Mouse (Mus musculus) yolk sac, embryonic 10.5 days (tissue): Measurements from ENCODE around the gene Fbxo2.
A peak's percentile ranks its signal among the peaks of the same experiment; 100 is the strongest.
"Not testable (repeated sequence)": the region's sequence is repeated elsewhere in the genome, so short reads cannot be mapped to it uniquely, and the experiment has no call there.

Experiments
- DNase-seq: peaks from one replicate; pipeline ENCODE4 v3.0.0-alpha.2; 2017; ENCODE audit warnings: low spot score

The Fbxo2 gene

DNA sequence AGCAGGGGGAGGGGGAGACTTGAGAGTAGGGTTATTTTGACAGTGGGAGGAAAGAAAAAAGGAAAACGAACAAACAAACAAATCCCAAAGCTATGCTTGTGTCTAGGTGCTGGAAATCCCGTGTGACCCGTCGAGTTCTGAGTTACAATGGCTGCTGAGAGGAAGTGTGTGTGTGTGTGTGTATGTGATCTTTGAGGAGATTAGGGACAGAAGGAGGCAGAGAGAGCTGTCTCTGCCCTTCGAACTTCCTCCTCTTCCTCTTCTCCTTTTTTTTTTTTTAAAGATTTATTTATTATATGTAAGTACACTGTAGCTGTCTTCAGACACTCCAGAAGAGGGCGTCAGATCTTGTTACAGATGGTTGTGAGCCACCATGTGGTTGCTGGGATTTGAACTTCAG is 16.2 kb downstream of the Fbxo2 start:
- not testable (repeated sequence) for DNase-seq

DNA sequence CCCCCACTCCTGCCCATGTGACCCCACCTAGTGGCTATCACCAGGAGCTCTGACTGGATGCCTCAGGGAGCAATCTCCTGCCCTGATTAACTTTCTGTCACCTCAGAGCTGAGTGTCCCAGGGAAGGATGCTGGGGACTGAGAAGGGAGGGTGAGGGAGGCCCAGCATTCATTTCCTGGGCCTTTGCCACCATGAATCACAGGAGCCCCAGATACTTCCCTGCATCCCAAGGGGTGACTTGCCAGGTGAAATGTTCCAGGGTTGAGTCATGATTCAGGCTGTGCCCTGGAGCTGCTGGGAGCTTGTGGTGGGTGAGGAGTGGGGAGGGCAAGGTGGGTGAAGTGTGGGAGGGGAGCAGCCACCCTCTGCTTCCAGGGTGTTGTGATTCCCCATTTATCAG is 17.3 kb downstream of the Fbxo2 start:
- no peak for DNase-seq

DNA sequence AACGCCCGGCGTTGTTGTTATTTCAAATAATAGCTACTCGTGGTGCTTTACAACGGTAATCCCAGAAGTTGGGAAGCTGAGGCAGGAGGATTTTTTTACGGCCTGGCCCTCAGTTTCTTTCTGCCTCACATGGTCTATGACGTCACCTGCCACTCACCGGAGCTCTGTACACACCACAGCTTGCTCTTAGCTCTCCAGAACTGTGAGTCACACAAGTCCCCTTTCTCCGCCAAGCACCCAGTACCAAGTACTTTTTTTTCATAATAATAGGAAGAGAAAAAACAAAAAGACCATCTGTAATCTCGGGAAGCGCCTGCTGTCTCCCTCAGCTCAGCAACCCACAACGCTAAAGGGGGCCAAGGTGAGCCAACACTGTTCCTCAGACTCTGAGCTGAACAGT is 21.1 kb downstream of the Fbxo2 start:
- DNase-seq: no peak

DNA sequence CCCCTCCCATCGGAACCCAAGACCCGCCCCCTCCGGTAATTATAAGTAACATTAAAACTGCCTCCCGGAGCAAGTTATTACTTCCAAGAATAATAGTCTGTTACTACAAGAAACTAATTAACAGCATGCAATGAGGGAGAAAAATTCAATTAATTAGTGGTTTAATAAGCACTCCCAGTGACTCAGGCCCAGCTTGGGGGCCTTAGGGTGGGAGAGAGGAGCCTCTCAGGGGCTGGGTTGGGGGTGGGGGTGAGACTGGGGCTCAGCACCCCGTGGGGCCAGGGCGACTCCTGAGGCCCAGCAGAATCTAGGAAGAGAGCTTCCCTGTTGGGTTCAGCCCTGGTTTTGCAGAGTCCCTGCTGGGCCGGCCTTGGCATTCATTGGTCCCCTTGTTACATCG is 21.9 kb downstream of the Fbxo2 start:
- no peak for DNase-seq

DNA sequence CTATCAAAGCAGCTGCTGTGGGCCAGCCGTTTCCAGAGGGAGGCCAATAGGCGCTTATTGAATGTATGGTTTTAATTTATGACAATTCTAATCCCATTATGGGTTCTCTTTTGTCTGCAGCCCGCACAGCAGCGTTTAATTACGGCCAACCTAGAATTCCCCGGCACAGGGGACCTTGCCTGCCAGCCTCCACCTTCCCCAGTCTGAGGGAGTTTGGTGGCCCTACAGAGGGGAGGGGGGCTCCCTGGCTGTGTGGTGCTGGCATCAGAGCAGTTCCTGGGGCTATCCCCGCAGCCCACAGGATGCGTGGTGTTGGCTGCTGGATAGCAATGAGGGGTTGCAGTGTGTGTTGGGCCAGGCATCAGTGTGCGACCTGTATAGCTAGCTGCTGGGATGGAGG is 24.1 kb downstream of the Fbxo2 start:
- DNase-seq: no peak

DNA sequence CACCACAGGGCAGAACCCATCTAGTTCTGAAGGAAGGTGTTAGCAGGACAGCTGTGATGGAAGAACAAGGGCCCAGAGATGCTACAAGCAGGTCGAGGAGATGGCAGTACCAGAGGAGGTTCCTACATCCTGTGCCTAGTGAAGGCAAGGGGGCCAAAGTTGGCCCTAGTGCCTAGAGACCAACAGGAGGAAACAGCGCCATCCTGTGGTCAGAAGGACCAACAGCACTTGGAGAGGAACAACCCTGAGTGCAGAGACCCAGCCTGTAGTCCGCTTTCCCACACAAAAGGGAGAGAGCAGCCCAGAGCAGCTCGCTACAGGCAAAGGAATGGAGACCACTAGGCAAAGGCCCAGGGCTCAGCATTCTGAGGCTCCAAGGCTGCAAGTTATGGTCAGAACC is 25.4 kb downstream of the Fbxo2 start:
- no peak for DNase-seq

DNA sequence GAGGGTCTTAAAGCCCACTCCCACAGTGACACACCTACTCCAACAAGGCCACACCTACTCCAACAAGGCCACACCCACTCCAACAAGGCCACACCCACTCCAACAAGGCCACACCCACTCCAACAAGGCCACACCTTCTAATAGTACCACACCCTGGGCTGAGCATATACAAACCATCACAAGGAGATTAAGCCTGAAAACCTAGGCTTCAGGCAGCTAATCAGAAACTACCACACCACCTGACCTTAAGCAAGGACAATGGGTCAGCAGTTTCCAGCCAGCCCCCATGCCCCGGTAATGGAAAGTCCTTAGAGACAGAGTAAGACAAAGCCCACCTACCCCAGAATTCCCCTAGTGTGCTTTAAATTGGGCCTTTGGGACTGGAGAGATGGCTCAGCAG is 28.3 kb downstream of the Fbxo2 start:
- DNase-seq: not testable (repeated sequence)

DNA sequence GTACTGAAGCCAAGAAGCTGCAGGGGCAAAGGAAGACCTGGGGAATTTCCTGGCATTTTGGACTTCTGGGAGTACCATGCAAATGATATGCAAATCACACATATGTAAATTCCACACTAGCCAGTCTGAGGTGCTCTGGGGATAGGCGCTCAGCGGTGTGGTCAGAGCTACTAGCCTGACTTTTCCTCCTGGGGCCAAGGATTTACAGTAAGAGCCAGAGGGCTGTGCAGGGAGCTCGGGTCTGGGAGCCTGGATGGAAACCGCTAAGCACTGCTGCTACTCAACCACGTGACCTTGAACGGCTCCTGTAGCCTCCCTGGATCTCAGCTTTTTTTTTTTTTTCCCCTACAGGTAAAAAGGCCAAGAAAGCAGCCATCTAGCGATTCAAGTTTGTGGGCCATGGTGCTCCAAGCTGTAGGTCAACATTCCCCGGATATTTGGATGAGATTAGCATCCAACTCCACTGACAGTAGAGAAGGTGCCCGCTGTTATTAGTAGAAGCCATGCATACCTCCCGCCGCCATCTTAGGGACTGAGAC is 32.4 kb downstream of the Fbxo2 start:
- DNase-seq: no peak

DNA sequence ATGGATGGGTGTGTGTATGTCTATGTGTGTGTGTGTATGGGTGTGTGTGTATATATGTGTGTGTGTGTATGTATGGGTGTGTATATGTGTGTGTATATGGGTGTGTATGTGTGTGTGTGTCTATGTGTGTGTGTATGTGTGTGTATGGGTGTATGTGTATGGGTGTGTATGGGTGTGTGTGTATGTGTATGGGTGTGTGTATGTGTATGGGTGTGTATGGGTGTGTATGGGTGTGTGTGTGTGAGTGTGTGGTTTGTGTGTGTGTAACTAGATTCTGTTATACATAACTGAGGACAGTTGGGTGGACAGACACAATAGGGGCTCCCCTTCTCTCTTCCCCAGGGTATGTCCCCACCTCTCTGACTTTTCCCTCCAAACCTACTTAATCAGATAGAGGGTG is 34.0 kb downstream of the Fbxo2 start:
- no peak for DNase-seq

DNA sequence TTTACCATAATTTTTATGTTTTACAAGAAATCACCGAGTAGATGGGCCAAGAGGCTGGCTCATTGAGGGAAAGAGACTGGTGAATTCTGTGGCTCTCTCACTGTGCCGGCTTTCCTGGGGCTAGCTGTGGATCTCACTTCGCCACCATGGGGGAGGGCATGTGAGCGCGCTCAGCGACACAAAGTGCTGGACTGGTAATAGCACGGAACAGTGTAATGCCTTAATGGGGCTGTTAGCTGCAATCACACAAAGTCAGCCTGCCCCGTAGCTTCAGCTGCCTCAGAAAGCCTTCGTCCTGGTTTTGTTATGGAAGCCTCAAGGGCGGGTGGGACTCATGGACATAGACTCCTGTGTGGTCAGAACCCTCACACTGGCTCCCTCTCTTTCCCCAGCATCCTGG is 38.3 kb downstream of the Fbxo2 start:
- no peak for DNase-seq

DNA sequence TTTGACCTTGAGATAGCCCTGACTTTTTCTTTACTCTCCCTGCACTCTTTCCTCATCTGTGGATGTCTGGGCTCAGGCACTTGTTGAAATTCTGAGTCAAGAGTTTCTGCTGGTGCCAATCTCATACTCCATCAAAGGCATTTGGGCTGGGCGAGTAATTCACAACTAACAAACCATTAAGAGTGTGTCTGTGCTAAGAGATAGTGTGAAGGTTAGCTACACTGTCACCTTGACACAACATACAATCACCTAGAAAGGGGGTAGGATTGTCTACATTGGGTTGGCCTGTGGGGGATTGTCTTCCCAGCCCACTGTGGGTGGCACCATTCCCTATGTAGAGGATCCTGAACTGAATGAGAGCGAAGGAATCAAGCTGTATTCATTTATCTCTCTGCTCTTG is 43.1 kb downstream of the Fbxo2 start:
- no peak for DNase-seq

DNA sequence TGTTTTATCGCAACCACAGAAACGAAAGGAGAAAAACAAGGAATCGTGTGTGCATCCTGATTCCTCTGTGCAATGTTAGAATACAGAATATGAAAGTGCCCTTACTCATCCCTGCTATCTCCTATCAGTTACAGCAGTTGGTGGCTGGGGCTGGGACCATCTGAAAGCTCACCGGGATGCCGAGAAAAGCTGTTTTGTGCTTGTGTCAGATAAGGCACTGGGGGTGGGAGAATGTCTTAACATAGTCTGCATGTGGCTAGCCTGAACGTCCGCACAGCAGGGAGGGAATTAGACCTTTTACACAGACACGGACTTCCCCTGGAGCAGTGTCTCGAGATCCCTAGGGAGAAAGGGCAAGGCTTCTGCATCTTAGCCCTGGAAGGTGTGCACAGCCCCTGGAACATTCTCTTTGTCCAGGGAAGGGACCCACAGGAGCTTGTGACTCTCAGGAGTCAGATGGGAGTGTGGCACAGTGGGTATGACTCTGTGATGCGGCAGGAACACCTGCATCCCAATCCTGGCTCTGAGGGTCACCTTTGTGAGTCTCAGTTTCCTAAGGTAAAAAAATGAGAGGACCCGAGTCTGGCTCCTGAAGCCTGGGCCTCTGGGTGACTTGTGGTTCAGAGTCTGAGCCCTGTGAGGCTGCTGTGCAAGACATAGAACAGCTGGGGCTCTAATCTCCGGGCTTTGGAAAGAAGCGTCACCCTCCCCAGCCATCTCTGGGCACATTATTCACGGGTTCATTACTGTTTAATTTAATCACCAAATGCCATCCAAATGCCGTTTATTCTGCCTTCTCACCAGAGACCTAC is 43.8 kb downstream of the Fbxo2 start:
- peak; percentile 50 for DNase-seq

DNA sequence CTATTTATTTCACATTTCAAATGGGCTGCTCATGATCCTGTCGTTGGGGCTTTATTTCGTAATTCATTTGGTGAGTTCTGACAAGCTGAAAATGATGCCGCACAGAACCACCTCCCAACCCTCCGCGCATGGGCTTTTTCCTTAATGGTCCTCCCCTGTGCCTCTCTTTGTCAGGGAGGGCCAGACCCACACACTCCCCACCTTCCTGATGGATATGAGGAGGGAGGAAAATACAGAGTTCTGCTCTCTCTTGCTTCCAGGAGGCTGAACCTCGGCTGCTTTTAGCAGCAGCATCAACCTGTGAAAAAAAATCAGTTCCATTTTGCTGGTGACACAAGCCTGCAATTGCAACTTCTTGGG is 44.4 kb downstream of the Fbxo2 start:
- no peak for DNase-seq

DNA sequence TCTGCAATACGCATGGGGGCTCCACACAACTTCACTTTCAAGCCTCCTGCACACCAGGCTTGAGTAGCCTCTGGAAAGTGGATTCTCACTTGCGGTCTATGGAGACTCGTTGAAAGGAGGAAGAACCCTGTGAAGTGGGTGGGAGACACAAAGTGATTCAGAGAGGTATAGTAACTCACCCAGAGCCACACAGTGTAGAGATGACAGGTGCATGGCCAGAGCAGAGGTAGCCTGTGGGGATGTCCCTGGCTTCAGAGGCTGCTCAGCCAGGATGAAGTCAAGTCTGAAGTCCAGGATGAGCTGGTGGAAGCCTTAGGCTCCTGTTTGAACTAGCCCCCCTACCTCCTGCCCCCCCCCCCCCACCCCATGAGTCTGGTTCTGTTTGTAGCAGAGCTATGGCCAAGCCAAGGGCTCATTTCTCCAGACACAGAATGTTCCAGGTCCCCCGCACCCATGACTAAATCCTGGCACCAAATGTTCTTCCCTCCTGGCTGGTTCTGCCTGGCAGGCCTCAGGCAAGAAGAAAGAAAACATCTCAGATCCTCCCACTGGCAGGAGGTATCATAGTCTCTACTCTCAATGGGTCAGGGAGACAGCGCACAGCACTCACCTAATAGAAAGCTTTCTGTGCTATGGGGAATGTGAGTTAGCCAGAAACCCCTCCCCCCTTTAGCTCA is 54.2 kb downstream of the Fbxo2 start:
- no peak for DNase-seq

DNA sequence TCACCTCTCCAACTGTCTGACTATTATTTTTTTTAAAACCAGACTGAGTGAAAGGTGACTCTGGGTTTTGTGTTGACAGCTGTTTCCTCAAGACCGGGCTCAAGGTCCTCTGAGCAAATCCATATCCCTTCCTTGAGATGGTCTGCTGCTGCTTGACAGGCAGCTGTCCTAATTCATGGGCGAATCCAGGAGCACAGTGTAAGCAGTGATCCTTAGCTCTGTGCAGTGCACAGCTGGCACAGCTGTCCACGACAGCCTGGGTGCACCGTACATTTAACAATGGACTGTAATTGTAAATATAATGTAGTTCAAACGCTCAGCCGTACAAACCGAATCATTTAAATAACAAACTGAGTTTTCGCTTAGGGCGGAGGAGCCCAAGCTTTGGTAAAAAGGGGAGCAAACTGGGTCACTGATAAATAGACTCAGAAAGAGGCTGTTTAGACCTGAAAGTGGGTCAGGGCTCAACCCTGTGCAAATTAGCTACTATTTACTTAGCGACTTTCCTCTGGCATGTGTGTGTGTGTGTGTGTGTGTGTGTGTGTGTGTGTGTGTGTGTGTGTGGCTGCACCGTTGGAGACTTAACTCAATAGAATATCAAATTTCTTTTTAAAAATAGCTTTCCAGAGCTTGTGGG is 55.0 kb downstream of the Fbxo2 start:
- DNase-seq: no peak
